Mouse (Mus musculus): ENCODE results near the gene Ush2a. TPM values are rescaled to one million over a fixed set of nuclear protein-coding genes. Genes with fewer than 3 reads are reported as not detected.
A peak's percentile ranks its signal among the peaks of the same experiment; 100 is the strongest.

Gene Ush2a
- total and polyA plus RNA-seq, 3 experiments: 0.09 to 0.13 TPM; not detected in 1

GRCm38 (mm10) chr1:188639666-188640065 is 377.8 kb downstream of the Ush2a start:
- no peak overlapping the region for H3K4me3 ChIP-seq
- H3K27ac ChIP-seq: no peak overlapping the region
- H3K27me3 ChIP-seq (ENCODE audit: control insufficient read depth, insufficient read depth, low read length): no peaks in the 10 kb centered on the region
- no peaks in the 10 kb centered on the region for H3K4me1 ChIP-seq (ENCODE audit: control insufficient read depth, insufficient read depth, low read length)
- no peaks in the 10 kb centered on the region for H3K79me2 ChIP-seq (replicated peaks; ENCODE audit: control insufficient read depth, insufficient read depth, low read length)
- no peak overlapping the region for H3K9ac ChIP-seq (ENCODE audit: low read depth, low read length)
- TF ChIP-seq EP300 (IDR thresholded peaks at IDR 0.05; ENCODE audit: insufficient read depth, low read depth, low read length): no peak
- TF ChIP-seq CTCF (IDR thresholded peaks at IDR 0.05): no peak
- no peak for TF ChIP-seq POLR2A (IDR thresholded peaks at IDR 0.05; ENCODE audit: insufficient read depth, low read depth, low read length)
- H3K36me3 ChIP-seq (ENCODE audit: control insufficient read depth, insufficient read depth, low read length): no peaks in the 10 kb centered on the region
- DNase-seq: no peak
- intact Hi-C loops (cut with DNase I): no loop called here

- Histone ChIP-seq H3K9ac (ENCODE audit: low read depth, low read length) (no peak overlapping the region), H3K79me2 (replicated peaks; ENCODE audit: control insufficient read depth, insufficient read depth, low read length) (no peaks in the 10 kb centered on the region), H3K27ac (no peak overlapping the region), H3K4me1 (ENCODE audit: control insufficient read depth, insufficient read depth, low read length) (no peaks in the 10 kb centered on the region), H3K27me3 (ENCODE audit: control insufficient read depth, insufficient read depth, low read length) (no peaks in the 10 kb centered on the region), H3K4me3 (no peak overlapping the region), H3K36me3 (ENCODE audit: control insufficient read depth, insufficient read depth, low read length) (no peaks in the 10 kb centered on the region)
- TF ChIP-seq POLR2A (IDR thresholded peaks at IDR 0.05; ENCODE audit: insufficient read depth, low read depth, low read length) (no peak), EP300 (IDR thresholded peaks at IDR 0.05; ENCODE audit: insufficient read depth, low read depth, low read length) (no peak), CTCF (IDR thresholded peaks at IDR 0.05) (no peak)
- intact Hi-C loops (cut with DNase I): no loop called here
- no peak for DNase-seq
- 45% methylated on average over 3 of the region's 3 CpGs for WGBS
These were observed 381.3 kb downstream of the Ush2a start for GRCm38 (mm10) chr1:188643156-188643555.

- no peaks in the 10 kb centered on the region for H3K27me3 ChIP-seq (ENCODE audit: control insufficient read depth, insufficient read depth, low read length)
- no peaks in the 10 kb centered on the region for H3K36me3 ChIP-seq (ENCODE audit: control insufficient read depth, insufficient read depth, low read length)
- no peak overlapping the region for H3K27ac ChIP-seq
- no peaks in the 10 kb centered on the region for H3K4me1 ChIP-seq (ENCODE audit: control insufficient read depth, insufficient read depth, low read length)
- TF ChIP-seq EP300 (IDR thresholded peaks at IDR 0.05; ENCODE audit: insufficient read depth, low read depth, low read length) (no peak), POLR2A (IDR thresholded peaks at IDR 0.05; ENCODE audit: insufficient read depth, low read depth, low read length) (no peak), CTCF (IDR thresholded peaks at IDR 0.05) (no peak)
- no peak overlapping the region for H3K9ac ChIP-seq (ENCODE audit: low read depth, low read length)
- H3K4me3 ChIP-seq: no peak overlapping the region
- intact Hi-C loops (cut with DNase I): no loop called here
- DNase-seq: no peak
- H3K79me2 ChIP-seq (replicated peaks; ENCODE audit: control insufficient read depth, insufficient read depth, low read length): no peaks in the 10 kb centered on the region
- WGBS: 76% methylated on average over 3 of the region's 3 CpGs
These were observed 391.2 kb downstream of the Ush2a start for GRCm38 (mm10) chr1:188653001-188653400.

DNA sequence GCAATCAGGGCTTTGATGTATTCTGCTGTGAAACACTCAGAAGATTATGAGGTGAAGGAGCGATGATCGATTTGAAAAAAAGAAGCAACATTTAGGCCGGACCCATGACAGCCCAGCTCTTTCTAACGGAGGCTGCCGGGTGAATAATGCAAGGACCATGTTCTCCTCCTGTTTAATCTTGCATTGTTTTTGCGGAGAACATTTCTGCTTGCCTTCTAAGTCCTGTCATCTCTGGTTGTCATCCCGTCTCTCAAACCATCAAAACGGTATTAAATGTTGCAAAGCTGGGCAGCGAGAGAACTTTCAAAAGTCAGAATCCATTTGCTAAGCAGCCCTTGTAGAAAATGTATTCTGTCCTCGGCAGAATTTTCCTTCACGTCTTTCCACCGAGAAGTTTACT is 394.3 kb downstream of the Ush2a start:
- no peaks in the 10 kb centered on the region for H3K27me3 ChIP-seq (ENCODE audit: control insufficient read depth, insufficient read depth, low read length)
- intact Hi-C loops (cut with DNase I): no loop called here
- no peaks in the 10 kb centered on the region for H3K79me2 ChIP-seq (replicated peaks; ENCODE audit: control insufficient read depth, insufficient read depth, low read length)
- no peak for TF ChIP-seq CTCF (IDR thresholded peaks at IDR 0.05)
- no peak for TF ChIP-seq POLR2A (IDR thresholded peaks at IDR 0.05; ENCODE audit: insufficient read depth, low read depth, low read length)
- no peak for TF ChIP-seq EP300 (IDR thresholded peaks at IDR 0.05; ENCODE audit: insufficient read depth, low read depth, low read length)
- 88% methylated on average over 12 of the region's 12 CpGs for WGBS
- no peaks in the 10 kb centered on the region for H3K36me3 ChIP-seq (ENCODE audit: control insufficient read depth, insufficient read depth, low read length)
- peaks cover 1% of the 10 kb centered on the region for H3K4me1 ChIP-seq (ENCODE audit: control insufficient read depth, insufficient read depth, low read length)
- H3K4me3 ChIP-seq: no peak overlapping the region
- no peak overlapping the region for H3K9ac ChIP-seq (ENCODE audit: low read depth, low read length)
- no peak for DNase-seq
- no peak overlapping the region for H3K27ac ChIP-seq

DNA sequence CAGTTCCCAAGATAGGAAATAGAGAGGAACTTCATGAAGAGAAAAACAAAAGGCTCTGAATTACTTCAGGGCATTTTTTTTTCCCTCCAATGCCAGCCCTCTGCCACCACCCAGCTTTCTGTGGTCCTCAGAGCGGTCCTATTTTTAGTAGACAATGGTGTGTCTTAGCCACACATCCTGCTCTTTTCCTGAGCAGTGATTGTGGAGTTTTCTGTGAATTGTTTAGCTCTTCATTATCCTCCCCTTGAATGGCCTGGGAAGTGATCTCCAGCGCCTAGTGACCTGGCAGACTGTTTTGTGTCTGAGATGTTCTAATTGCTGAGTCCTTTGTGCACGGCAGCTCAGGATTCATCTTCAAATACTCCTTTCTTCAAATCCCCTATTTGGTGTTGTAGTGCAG is 397.3 kb downstream of the Ush2a start:
- H3K79me2 ChIP-seq (replicated peaks; ENCODE audit: control insufficient read depth, insufficient read depth, low read length): no peaks in the 10 kb centered on the region
- TF ChIP-seq EP300 (IDR thresholded peaks at IDR 0.05; ENCODE audit: insufficient read depth, low read depth, low read length) (0 out of 2 replicates have a peak, but pooled peaks have one; percentile 18), POLR2A (IDR thresholded peaks at IDR 0.05; ENCODE audit: insufficient read depth, low read depth, low read length) (no peak)
- whole genome bisulfite sequencing: 37% methylated on average over 3 of the region's 3 CpGs
- intact Hi-C loops (cut with DNase I): no loop called here
- H3K4me3 ChIP-seq: no peak overlapping the region
- H3K9ac ChIP-seq (ENCODE audit: low read depth, low read length): no peak overlapping the region
- H3K27me3 ChIP-seq (ENCODE audit: control insufficient read depth, insufficient read depth, low read length): no peaks in the 10 kb centered on the region
- H3K36me3 ChIP-seq (ENCODE audit: control insufficient read depth, insufficient read depth, low read length): no peaks in the 10 kb centered on the region
- peaks cover 4% of the 10 kb centered on the region for H3K4me1 ChIP-seq (ENCODE audit: control insufficient read depth, insufficient read depth, low read length)
- no peak for DNase-seq
- H3K27ac ChIP-seq: peak overlapping the region; percentile 26; the same call in 1 of the 2 replicates

DNA sequence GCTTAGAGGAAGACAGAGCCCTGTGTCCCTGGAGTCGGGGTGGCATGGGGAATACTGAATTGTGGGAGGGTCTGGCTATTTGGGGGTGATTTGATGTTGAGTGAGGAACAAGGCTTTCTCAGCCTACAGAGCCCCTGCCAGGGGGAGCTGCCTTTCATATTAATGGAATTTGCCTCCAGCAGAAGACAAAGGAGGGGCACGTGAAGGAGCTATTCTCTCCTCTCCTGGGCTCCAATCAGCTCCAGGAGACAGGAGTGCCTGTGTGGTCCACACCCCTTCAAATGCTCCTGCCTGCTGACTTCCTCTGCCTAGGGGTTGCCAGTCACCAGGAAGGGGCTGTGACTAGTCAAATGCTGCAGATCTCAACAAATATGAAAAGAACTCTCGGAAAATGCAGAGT is 398.5 kb downstream of the Ush2a start:
- Histone ChIP-seq H3K79me2 (replicated peaks; ENCODE audit: control insufficient read depth, insufficient read depth, low read length) (no peaks in the 10 kb centered on the region), H3K27ac (peak overlapping the region; percentile 6), H3K9ac (ENCODE audit: low read depth, low read length) (no peak overlapping the region), H3K36me3 (ENCODE audit: control insufficient read depth, insufficient read depth, low read length) (no peaks in the 10 kb centered on the region), H3K4me1 (ENCODE audit: control insufficient read depth, insufficient read depth, low read length) (peaks cover 4% of the 10 kb centered on the region), H3K4me3 (no peak overlapping the region; the same call in 1 of the 2 replicates), H3K27me3 (ENCODE audit: control insufficient read depth, insufficient read depth, low read length) (no peaks in the 10 kb centered on the region)
- TF ChIP-seq EP300 (IDR thresholded peaks at IDR 0.05; ENCODE audit: insufficient read depth, low read depth, low read length): no peak
- TF ChIP-seq CTCF (IDR thresholded peaks at IDR 0.05): no peak
- no peak for TF ChIP-seq POLR2A (IDR thresholded peaks at IDR 0.05; ENCODE audit: insufficient read depth, low read depth, low read length)
- DNase-seq: no peak
- 27% methylated on average over 3 of the region's 3 CpGs for WGBS
- intact Hi-C loops (cut with DNase I): no loop called here
